Mouse (Mus musculus): ENCODE results near the gene Trpm1.

- TF ChIP-seq CTCF (IDR thresholded peaks at IDR 0.05) (no peak), EP300 (IDR thresholded peaks at IDR 0.05) (no peak)
Observed at GRCm38 (mm10) chr7:64286566-64286965, 132.9 kb downstream of the Trpm1 start.

Measured in lung, postnatal 0 days (tissue).